Mouse (Mus musculus) liver, embryonic 16.5 days (tissue): ENCODE data around the gene BC030867. TPM values are rescaled to one million over a fixed set of nuclear protein-coding genes. Genes with fewer than 3 reads are reported as not detected.

Experiments used
- ATAC-seq: fragments of 200-750 bp; cut with Nextera tagmentation; 2 replicates; pipeline ENCODE4 v1.8.0; 2017; ENCODE audit warnings: low read depth, mild to moderate bottlenecking, moderate number of reproducible peaks, moderate library complexity
- H3K27ac ChIP-seq: fragments of 300-500 bp; sonication (generic); 2 replicates; pipeline ENCODE4 v1.5.1; 2014; ENCODE audit warnings: mild to moderate bottlenecking, low read length
- H3K27me3 ChIP-seq: fragments of 300-500 bp; sonication (generic); 2 replicates; pipeline ENCODE4 v1.6.1; 2014; ENCODE audit warnings: low read depth, low read length, mixed read lengths; ENCODE audit not compliant: control insufficient read depth, insufficient read depth
- H3K36me3 ChIP-seq: fragments of 300-500 bp; sonication (generic); 2 replicates; pipeline ENCODE4 v1.6.1; 2014; ENCODE audit warnings: mild to moderate bottlenecking; ENCODE audit not compliant: control insufficient read depth, insufficient read depth
- H3K4me1 ChIP-seq: fragments of 300-500 bp; sonication (generic); 2 replicates; pipeline ENCODE4 v1.6.1; 2014; ENCODE audit warnings: low read depth, low read length, mixed read lengths; ENCODE audit not compliant: control insufficient read depth
- H3K4me2 ChIP-seq: fragments of 300-500 bp; sonication (generic); 2 replicates; pipeline ENCODE4 v1.6.1; 2014; ENCODE audit warnings: low read depth, low read length, mixed read lengths
- H3K4me3 ChIP-seq: fragments of 300-500 bp; sonication (generic); 2 replicates; pipeline ENCODE4 v1.5.1; 2014; ENCODE audit warnings: low read depth, mild to moderate bottlenecking, low read length
- H3K9ac ChIP-seq: fragments of 300-500 bp; sonication (generic); 2 replicates; pipeline ENCODE4 v1.6.1; 2014; ENCODE audit warnings: low read depth, low read length
- H3K9me3 ChIP-seq: fragments of 300-500 bp; sonication (generic); replicated peaks from 2 replicates; pipeline ENCODE4 v1.6.1; 2016; ENCODE audit warnings: low read length; ENCODE audit not compliant: control insufficient read depth
- WGBS: fragments of 180-500 bp; shearing (Covaris S2); extraction: QIAGEN DNeasy Blood & Tissue Kit; methylation state at CpG from one replicate; pipeline ENCODE4 v1.1.7; 2014; ENCODE audit not compliant: insufficient replicate concordance; 5-methylcytosine and 5-hydroxymethylcytosine counted together
- polyA plus RNA-seq: library from polyadenylated mRNA; unstranded; fragments of >200 nt; fragmentation: Nextera tagmentation; extraction: Ambion mirVana; gene quantifications from 2 replicates; pipeline ENCODE4 v1.2.1, GENCODE M21; 2015

Gene BC030867
- polyA plus RNA-seq, 1 experiment from 2014 or later: 13.8 TPM

DNA sequence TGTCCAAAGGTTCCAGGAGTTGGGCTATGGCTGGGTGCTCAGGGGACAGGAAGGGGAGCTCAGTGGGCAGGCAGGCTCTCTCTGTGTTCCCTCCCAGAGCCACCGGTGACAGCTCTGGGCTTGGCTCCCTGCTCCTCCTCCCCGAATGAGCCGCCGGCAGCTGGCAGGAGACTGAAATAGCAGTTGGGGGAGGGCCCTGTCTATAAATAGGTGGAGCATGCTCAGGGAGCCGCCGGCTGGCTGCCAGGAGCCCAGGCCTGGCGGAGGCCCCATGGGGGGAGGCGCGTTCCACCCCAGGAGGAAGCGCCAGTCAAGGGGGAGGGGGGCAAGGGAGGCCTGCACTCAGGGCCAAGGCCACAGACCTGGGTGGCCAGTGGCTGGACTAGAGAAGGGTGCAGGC is 29.9 kb upstream of the BC030867 start:
- Histone ChIP-seq H3K36me3 (no peaks in the 10 kb centered on the region), H3K9me3 (no peaks in the 10 kb centered on the region), H3K4me2 (peak overlapping the region; percentile 72), H3K4me3 (peak overlapping the region; percentile 63), H3K4me1 (peaks cover 61% of the 10 kb centered on the region), H3K27ac (peak overlapping the region; percentile 74), H3K9ac (peak overlapping the region; percentile 59), H3K27me3 (no peaks in the 10 kb centered on the region; the same call in 1 of the 2 replicates)
- peak; percentile 85 for ATAC-seq
- WGBS: 0% methylated on average over 10 of the region's 10 CpGs

DNA sequence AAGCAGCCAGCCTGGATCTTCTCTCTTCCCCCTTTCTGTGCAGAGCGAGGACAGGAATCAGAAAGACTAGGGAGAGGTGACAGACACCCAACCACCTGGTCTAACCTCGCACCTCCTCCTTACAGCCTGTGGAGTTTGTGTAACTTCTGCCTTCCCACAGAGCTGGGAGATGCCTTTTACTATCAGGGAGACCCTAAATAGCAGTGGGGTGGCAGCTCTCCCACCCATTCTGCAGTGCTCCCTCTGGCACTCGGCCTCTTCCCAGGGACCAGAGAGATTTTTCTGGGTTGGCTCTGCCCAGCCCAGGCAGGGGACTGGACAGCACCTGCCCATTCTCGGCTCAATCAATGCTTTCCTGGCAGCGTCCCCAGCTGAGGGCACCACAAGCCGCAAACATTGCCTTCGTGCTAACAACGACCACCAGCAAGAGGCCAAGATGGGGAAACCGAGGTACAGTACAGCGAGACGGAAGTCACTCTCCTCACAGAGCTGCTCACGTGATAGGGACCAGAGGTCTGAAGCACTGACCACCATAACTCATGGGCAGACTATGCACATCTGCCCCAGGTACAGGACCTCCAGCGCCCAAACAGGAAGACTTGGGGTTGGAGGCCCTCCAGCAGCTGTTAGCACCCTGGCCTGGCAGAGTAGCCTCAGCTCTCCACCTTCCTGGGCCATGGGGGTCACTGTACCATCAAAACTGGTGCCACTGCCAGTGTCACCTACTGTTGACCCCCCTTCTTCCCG is 29.3 kb upstream of the BC030867 start:
- Histone ChIP-seq H3K27me3 (peaks cover 6% of the 10 kb centered on the region), H3K4me1 (peaks cover 58% of the 10 kb centered on the region), H3K4me2 (peak overlapping the region; percentile 72), H3K27ac (peak overlapping the region; percentile 73), H3K36me3 (no peaks in the 10 kb centered on the region), H3K9ac (peak overlapping the region; percentile 59), H3K4me3 (no peak overlapping the region; the same call in 1 of the 2 replicates), H3K9me3 (no peaks in the 10 kb centered on the region)
- ATAC-seq: no peak
- 43% methylated on average over 14 of the region's 14 CpGs for WGBS

DNA sequence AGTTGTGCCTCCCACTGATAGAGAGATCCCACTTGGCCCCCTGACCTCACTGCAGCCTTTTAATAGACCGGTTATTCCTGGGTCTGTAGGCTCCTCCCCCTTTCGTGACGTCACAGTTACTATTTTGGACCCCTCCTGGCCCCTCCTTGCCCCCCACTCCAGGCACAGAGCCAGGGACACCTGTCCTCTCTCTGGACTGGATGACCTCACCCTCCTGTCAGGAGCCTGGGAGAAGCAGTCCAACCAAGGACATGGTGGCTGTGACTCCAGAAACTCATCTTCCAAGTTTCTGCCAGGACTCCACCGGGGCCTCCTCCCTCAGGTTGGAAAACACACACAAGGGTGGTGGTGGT is 28.7 kb upstream of the BC030867 start:
- WGBS: 34% methylated on average over 4 of the region's 4 CpGs
- H3K27ac ChIP-seq: no peak overlapping the region

DNA sequence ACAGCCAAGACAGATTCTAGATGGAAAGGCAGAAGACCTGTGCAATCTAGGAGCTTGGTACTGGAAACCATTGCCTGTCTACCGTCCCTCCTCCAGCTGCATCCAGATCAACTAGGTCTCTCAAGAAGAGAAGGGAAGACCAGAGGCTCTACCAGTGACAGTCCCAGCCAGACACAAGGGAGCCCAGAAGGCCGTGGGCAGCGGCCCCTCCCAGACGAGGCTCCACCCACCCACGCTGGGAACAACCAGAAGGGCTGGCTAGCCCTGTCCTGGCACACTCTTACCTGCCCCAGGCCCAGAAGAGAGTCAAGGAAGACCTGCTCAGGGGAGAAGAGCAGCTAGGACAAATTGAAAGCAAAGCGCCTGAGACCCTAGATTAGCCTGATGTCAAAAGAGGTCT is 28.2 kb upstream of the BC030867 start:
- WGBS: 25% methylated on average over 6 of the region's 6 CpGs
- H3K27me3 ChIP-seq: peaks cover 12% of the 10 kb centered on the region
- no peaks in the 10 kb centered on the region for H3K36me3 ChIP-seq
- H3K4me1 ChIP-seq: peaks cover 54% of the 10 kb centered on the region
- no peak overlapping the region for H3K4me3 ChIP-seq
- H3K9ac ChIP-seq: no peak overlapping the region
- no peaks in the 10 kb centered on the region for H3K9me3 ChIP-seq
- no peak overlapping the region for H3K27ac ChIP-seq
- no peak for ATAC-seq
- H3K4me2 ChIP-seq: no peak overlapping the region

More for the DNA sequence above, 28.7 kb upstream of the BC030867 start:
- Histone ChIP-seq H3K4me1 (peaks cover 56% of the 10 kb centered on the region), H3K27me3 (peaks cover 9% of the 10 kb centered on the region), H3K36me3 (no peaks in the 10 kb centered on the region), H3K4me3 (no peak overlapping the region), H3K9ac (no peak overlapping the region), H3K4me2 (no peak overlapping the region), H3K9me3 (no peaks in the 10 kb centered on the region)
- no peak for ATAC-seq

DNA sequence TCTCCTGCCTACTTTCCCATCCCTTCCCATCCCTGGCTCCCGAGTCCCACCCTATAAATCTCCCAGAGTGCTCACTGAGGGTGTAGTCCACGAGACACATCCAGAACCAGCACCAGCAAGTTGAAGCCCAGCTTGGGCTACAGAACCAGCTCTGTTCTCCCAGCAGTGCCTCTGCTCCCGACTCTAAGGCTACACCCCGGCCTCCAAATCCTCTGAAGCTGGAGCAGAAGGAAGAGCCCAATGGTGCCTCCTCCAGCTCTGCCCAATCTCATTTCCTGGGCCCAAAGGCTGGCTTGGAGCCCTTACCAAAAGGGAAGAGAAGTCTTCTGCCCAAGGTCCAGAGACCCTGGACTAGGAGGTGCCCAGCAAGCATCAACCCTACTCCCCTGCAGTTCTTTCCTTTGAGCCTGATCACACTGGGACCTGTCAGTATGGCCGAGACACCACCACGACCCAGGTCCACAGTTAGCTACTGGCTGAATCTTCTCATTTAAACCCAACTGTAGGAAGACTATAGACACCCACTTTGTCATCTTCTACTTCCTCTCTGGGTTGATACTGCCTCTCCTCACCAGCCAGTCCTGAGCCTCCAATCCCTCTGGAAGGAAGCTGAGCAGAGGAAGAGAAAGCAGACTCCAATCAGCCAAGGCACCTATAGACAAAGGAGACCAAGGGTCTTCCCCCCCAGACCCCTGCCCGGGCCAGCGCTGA is 27.3 kb upstream of the BC030867 start:
- no peaks in the 10 kb centered on the region for H3K36me3 ChIP-seq
- H3K9me3 ChIP-seq: no peaks in the 10 kb centered on the region
- no peak for ATAC-seq

DNA sequence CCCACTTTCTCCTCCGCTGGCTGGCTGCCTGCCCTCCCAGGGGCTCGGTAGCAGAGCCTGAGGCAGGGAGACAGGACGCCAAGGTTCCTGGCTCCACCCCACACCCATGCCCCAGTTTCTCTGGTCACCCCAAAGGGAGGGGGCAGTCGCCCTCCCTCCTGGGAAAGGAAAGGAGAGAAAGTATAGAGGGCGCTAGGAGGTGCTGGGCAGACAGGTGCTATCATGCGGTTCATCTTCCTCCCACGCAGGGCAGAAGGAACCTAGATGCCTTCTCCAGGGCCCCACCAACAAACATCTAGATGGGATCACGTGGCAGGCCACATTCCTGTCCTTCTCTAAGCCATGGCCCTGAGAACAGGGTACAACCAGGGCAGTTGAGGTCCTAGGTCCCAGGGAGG is 26.7 kb upstream of the BC030867 start:
- WGBS: 45% methylated on average over 8 of the region's 8 CpGs
- Histone ChIP-seq H3K27ac (no peak overlapping the region), H3K4me2 (no peak overlapping the region), H3K27me3 (peaks cover 15% of the 10 kb centered on the region), H3K36me3 (no peaks in the 10 kb centered on the region), H3K4me3 (no peak overlapping the region), H3K9me3 (no peaks in the 10 kb centered on the region), H3K4me1 (peaks cover 52% of the 10 kb centered on the region), H3K9ac (no peak overlapping the region)
- ATAC-seq: no peak

More for the DNA sequence above, 27.3 kb upstream of the BC030867 start:
- Histone ChIP-seq H3K27me3 (peaks cover 12% of the 10 kb centered on the region), H3K4me2 (no peak overlapping the region), H3K4me3 (no peak overlapping the region), H3K4me1 (peaks cover 54% of the 10 kb centered on the region), H3K9ac (no peak overlapping the region), H3K27ac (no peak overlapping the region)
- 51% methylated on average over 8 of the region's 8 CpGs for WGBS

DNA sequence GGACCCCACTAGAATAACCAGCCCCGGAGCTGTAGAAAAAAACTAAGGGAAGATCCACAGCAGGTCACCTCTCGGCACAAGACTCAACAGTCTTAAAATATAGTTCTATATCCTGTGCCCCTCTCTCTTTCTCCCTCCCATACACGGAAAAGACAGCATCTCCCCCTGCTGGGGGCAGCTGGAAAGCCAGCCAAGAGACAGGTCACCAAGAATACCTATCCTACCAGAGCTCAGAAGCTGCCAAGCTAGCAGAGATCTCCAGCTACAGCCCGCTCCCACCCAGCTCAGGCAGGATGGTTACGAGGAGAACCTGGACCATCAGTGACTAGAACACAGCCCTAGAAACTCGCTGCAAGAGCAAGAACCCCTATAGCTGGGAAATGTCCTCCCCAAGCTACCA is 25.5 kb upstream of the BC030867 start:
- WGBS: 20% methylated on average over 6 of the region's 6 CpGs
- Histone ChIP-seq H3K4me3 (no peak overlapping the region), H3K4me2 (no peak overlapping the region), H3K27me3 (peaks cover 27% of the 10 kb centered on the region), H3K9ac (no peak overlapping the region), H3K27ac (no peak overlapping the region), H3K4me1 (peaks cover 47% of the 10 kb centered on the region), H3K9me3 (no peaks in the 10 kb centered on the region), H3K36me3 (no peaks in the 10 kb centered on the region)
- no peak for ATAC-seq

DNA sequence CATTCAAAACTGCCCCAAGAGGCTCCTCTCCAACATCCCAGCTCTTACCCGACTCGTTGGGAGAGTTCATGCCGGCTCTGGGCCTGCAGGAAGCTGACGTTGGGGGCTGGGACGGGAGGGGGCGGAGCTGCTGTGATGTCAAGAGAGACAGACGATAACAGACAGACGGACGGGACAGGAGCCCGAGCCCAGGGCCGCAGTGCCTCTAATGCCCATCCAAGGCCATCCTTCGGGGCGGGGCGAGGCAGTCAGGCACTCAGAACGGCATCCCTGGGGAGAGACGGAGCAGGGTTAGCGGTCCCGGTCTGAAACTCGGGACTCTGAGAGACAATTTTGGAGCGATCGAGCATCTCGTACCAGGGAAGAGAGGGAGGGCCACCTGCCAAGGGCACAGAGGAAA is 24.0 kb upstream of the BC030867 start:
- Histone ChIP-seq H3K4me1 (peaks cover 45% of the 10 kb centered on the region), H3K9ac (no peak overlapping the region), H3K9me3 (no peaks in the 10 kb centered on the region), H3K27ac (no peak overlapping the region), H3K4me2 (peak overlapping the region; percentile 41), H3K4me3 (no peak overlapping the region), H3K36me3 (no peaks in the 10 kb centered on the region), H3K27me3 (peaks cover 39% of the 10 kb centered on the region)
- WGBS: 12% methylated on average over 22 of the region's 22 CpGs
- ATAC-seq: no peak

DNA sequence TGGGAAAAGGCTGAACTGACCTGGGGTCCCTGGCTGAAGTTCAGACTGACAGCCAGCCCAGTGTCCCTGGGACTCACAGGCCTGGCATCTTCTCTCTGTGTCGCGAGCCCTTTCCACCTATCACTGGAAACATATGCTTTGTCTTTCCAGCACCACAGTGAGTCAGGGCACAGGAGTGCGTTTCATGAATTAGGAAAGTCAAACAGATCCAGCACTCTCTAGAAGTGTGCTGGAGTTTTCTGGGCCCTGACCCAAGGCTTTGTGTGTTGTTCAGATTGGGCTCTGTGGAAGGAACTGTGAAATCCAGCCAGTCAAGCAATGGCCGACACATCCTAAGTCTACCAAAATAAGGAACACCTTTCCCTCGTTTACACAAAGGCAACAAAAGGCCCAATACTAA is 23.5 kb upstream of the BC030867 start:
- Histone ChIP-seq H3K4me2 (no peak overlapping the region), H3K4me1 (peaks cover 39% of the 10 kb centered on the region), H3K4me3 (no peak overlapping the region), H3K9ac (no peak overlapping the region), H3K27ac (no peak overlapping the region), H3K27me3 (peaks cover 39% of the 10 kb centered on the region), H3K9me3 (no peaks in the 10 kb centered on the region), H3K36me3 (no peaks in the 10 kb centered on the region)
- no peak for ATAC-seq
- 62% methylated on average over 5 of the region's 5 CpGs for WGBS
